Mouse (Mus musculus) urinary bladder, postnatal 14 days (tissue): ENCODE results near the gene Rin3.
A peak's percentile ranks its signal among the peaks of the same experiment; 100 is the strongest.

ENCODE experiments used
- DNase-seq: peaks from one replicate; pipeline ENCODE4 v3.0.0; 2021; ENCODE audit warnings: low spot score

The Rin3 gene

DNA sequence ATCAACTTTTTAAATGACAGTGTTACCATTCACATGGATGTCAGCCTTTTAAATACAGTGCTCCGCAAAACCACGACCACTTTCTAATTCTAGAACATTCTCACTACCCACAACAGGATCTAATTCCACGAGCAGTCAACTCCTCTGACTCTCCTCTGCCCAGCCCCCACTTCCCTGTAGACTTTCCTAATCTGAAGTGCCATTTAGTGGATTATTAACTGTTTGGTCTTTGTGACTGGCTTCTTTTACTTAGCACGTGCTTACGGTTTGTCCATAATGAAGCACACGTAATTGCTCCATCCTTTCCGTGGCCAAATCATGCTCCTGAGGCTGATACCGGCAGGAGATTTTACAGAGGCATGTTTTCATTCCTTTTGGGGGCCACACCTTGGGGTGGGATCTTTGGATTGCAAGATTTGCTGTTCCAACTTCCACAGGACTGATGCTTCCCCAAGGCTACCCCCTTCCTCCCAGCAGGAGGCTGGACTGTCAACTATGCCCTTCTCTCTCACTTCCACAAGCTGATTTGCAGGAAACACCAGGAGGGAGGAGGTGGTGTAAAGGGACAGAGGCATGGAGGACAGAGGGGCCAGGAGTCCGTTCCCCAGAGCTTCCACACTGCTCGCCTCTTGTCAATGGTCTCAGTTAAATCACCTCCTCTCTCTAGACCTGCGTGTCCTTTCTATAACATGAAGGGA, 139.9 kb downstream of the Rin3 start:
- DNase-seq = no peak

DNA sequence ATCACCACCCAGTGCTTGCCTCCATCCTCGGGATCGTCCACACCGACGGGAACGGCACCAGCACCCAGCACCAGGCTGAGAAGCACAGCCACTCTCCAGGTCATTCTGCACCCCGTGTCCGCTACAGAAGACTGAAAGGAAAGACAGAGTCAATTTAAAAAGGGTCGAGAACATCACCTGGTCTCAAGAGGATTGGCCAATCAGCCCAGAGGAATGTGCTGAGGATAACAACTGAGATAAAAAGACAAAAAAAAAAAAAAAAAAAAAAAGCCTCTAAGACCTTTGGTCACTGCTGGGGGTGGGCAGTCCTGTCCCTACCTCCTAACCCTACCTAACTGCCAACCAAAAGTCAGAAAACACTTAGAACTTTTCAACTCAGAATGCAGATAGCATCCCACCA, 140.8 kb downstream of the Rin3 start:
- no peak for DNase-seq

DNA sequence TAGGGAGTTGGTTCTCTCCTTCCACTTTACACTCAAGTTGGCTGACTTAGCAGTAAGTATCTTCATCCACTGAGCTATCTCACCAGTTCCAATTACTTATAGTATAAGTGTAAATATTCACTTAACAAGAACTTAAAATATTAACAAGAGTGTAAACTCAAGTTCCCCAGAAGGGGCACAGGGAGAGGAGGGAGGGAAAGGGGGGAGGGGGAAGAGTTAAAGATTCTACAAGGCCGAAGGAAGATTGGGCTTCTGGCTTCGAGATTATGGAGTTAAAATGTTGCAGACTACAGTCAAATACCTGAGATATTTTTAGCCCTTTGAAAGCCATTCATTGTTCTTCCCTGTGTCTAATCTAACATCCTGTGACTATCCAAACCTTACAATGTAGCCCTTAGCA, 141.6 kb downstream of the Rin3 start:
- DNase-seq = no peak

- no peak for DNase-seq
These were observed 142.3 kb downstream of the Rin3 start for GRCm38 (mm10) chr12:102425048-102425578.

GRCm38 (mm10) chr12:102426285-102426684, 143.4 kb downstream of the Rin3 start:
- DNase-seq = no peak

- no peak for DNase-seq
These were observed 146.8 kb downstream of the Rin3 start for GRCm38 (mm10) chr12:102429656-102430055.

- DNase-seq = no peak
These were observed 147.4 kb downstream of the Rin3 start for GRCm38 (mm10) chr12:102430228-102430627.

DNA sequence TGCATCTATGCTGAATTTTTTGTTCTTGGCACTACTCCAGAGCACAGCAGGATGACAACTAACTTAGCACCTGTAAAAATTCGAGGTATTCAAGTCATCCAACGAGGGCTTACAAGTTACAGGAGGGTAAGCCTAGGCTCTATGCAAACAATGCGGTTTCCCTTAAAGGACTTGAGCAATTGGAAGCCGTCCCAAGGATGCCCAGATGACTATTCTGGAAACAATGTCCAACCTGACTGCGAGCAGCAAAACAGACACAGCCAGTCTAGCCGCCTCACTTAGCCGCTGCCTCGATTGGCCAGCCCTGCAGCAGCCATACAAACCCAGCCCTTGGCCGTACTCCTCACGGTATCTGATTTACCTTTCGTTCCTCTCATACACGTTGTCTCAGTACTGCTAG, 149.4 kb downstream of the Rin3 start:
- DNase-seq = no peak

GRCm38 (mm10) chr12:102434107-102434506, 151.3 kb downstream of the Rin3 start:
- no peak for DNase-seq

DNA sequence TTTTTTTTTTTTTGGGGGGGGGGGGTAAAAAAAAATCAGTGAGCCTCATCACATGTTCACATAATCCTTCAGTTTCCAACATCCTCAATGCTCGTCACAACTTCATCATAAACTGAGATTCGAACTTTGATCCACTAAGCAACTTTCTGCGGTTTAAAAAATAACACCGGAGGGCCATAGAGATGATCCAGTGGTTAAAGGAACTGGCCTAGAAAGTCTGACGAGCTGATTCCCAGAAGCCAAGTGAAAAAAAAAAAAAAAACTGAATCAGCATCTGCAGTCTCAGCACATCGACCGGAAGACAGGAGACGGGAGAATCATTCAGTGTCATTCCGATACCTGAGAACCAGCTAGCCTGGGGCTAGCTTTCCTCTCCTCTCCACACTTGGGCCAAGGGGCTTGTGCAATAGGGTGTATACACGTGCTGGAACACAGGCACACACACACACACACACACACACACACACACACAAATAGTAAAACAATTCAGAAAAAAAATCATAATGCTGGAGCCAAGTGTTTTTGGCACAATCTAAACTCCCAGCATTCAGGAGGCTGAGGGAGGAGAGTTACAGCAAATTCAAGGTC, 154.2 kb downstream of the Rin3 start:
- DNase-seq = no peak

DNA sequence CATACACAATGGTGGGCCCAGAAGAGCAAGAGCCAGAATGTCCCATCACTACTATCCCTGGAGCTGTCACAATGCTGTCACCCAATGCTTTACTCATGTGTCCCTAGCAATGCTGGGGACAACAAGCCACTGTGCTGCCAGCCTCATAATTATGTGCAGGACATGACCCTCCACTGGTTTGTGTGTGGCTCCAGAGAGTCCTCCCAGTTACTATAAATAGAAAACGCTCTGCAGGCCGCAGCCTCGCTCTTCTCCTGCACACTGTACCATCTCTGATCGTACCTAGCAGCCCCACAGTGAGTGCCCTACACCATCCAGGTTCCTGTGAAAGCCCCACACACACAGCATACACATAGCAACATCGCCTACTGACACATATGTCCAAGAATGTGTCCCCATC, 155.1 kb downstream of the Rin3 start:
- DNase-seq = no peak

DNA sequence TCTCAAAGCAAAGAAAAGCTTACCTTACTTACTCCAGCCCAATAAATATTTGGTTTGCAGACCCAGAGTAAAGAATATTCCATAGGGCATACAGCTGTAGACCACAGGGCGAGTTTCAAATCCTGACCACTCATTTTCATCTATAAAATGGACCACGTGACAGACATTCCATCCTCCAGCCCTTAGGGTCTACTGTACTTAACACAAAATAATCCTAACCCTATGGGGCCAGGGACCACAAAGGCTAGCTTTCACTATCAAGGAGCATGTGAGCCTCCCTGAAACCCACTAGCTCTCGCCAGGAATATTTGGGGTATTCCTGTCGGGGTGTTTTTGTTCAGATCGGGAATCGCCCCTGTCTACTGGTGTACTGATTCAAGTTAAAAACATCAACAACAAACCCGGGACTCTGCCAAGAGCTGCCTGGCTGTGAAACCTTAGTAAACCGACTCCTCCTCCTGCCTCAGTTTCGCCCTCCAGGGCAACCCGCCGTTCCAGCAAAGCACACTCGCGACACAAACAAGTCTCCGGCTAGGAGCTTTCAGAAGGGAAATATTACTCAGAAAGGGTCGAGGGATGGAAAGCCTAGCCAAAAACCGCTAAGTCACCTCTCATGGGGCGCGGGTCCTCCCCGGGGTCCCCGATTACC, 156.3 kb downstream of the Rin3 start:
- no peak for DNase-seq

DNA sequence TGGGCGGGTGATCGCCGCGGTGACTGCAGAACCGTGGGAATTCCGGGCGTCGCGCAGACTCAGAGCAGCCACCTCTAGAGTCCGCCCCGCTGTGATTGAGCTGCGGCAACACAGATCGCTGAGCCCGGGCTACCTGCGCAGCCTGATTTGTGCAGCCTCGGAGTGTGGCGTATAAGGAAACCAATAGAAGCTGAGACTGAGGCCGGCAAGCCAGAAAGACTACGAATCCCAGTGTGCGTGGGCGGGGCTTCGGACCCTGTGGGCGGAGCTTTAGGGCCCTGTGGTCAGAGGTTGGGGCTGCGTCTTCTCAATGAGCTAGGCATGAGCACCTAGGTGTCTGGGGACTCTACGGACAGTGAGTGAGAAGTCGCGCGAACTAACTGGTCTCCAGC, 156.8 kb downstream of the Rin3 start, which contains the start of gene Lgmn:
Gene Lgmn, minus strand, starts transcription at position 182 of the 392 bp plus-strand sequence.
- DNase-seq = peak; percentile 99
